Mouse (Mus musculus) A20 (cell line): Measurements from ENCODE around the gene Cntn1.
A peak's percentile ranks its signal among the peaks of the same experiment; 100 is the strongest.
"Not testable (repeated sequence)": the region's sequence is repeated elsewhere in the genome, so short reads cannot be mapped to it uniquely, and the experiment has no call there.

ENCODE experiments used
- DNase-seq: peaks from one replicate; pipeline ENCODE4 v3.0.0-alpha.2; 2011; ENCODE audit warnings: low read depth, low spot score

The Cntn1 gene

GRCm38 (mm10) chr15:92268741-92269322 is 217.9 kb downstream of the Cntn1 start:
- no peak for DNase-seq

- DNase-seq = no peak
Observed at GRCm38 (mm10) chr15:92271801-92272365, 220.9 kb downstream of the Cntn1 start.

- no peak for DNase-seq
Observed at GRCm38 (mm10) chr15:92276826-92277225, 225.9 kb downstream of the Cntn1 start.

GRCm38 (mm10) chr15:92277984-92278383 is 227.0 kb downstream of the Cntn1 start:
- no peak for DNase-seq

GRCm38 (mm10) chr15:92280966-92281365 is 230.0 kb downstream of the Cntn1 start:
- DNase-seq = no peak

GRCm38 (mm10) chr15:92287616-92288015 is 236.7 kb downstream of the Cntn1 start:
- no peak for DNase-seq

- no peak for DNase-seq
Observed at GRCm38 (mm10) chr15:92296479-92296878, 245.5 kb downstream of the Cntn1 start.

- no peak for DNase-seq
Observed at GRCm38 (mm10) chr15:92302796-92303195, 251.8 kb downstream of the Cntn1 start.

- no peak for DNase-seq
Observed at GRCm38 (mm10) chr15:92304221-92304620, 253.3 kb downstream of the Cntn1 start.

- DNase-seq = no peak
Observed at GRCm38 (mm10) chr15:92321959-92322358, 271.0 kb downstream of the Cntn1 start.

GRCm38 (mm10) chr15:92327111-92327510 is 276.1 kb downstream of the Cntn1 start:
- no peak for DNase-seq

GRCm38 (mm10) chr15:92340253-92340652 is 289.3 kb downstream of the Cntn1 start:
- peak; percentile 88 for DNase-seq

GRCm38 (mm10) chr15:92341424-92341823 is 290.5 kb downstream of the Cntn1 start:
- DNase-seq = peak; percentile 84

GRCm38 (mm10) chr15:92344136-92344869 is 293.3 kb downstream of the Cntn1 start:
- DNase-seq = no peak

- DNase-seq = no peak
Observed at GRCm38 (mm10) chr15:92347426-92347825, 296.5 kb downstream of the Cntn1 start.

- no peak for DNase-seq
Observed at GRCm38 (mm10) chr15:92347902-92348301, 296.9 kb downstream of the Cntn1 start.

- not testable (repeated sequence) for DNase-seq
Observed at GRCm38 (mm10) chr15:92348453-92348852, 297.5 kb downstream of the Cntn1 start.

GRCm38 (mm10) chr15:92364153-92364552 is 313.2 kb downstream of the Cntn1 start:
- peak; percentile 9 for DNase-seq

- DNase-seq = no peak
Observed at GRCm38 (mm10) chr15:92364592-92364991, 313.6 kb downstream of the Cntn1 start.
